Mouse (Mus musculus) MEL (cell line): ENCODE results near the gene Slamf7.

Experiments
- CTCF ChIP-seq, 3 experiments: IDR thresholded peaks in 2 of 3; conservative IDR thresholded peaks in 1 of 3; 2 replicates each; pipeline ENCODE4 v1.5.1; 2011 to 2012; ENCODE audit warnings: low read length in 3 of 3, low read depth in 2 of 3, mild to moderate bottlenecking in 2 of 3, improper control_type of control experiment in 1 of 3, inconsistent platforms in 1 of 3, mixed read lengths in 1 of 3, moderate library complexity in 1 of 3; ENCODE audit not compliant: control insufficient read depth in 1 of 3, insufficient read depth in 1 of 3, poor library complexity in 1 of 3, severe bottlenecking in 1 of 3
- MYB ChIP-seq: IDR thresholded peaks from 2 replicates; pipeline ENCODE4 v1.6.1; 2011; ENCODE audit warnings: mild to moderate bottlenecking, low read depth, low read length, improper control_type of control experiment

DNA sequence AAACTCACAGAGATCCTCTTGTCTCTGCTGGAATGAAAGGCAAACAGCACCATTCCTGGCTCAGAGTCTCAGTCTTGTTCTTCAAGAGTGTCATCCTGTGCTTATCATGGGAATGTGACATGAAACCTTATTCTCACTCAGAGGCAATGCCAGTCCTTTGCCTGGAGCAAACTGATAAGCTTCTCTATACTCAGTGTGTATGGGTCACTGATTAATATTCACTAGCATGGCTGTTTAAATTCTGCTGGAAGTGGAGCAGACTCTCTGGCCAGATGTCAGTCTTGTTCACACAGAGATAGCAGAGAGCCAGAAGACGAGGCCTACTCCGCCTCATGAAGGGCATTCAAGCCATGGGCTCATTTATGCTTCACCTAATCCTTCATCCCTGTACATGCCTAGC is 68.3 kb downstream of the Slamf7 start:
- TF ChIP-seq CTCF (IDR thresholded peaks at IDR 0.05 in 2 of 3, conservative IDR thresholded peaks at IDR 0.05 in 1 of 3; ENCODE audit: control insufficient read depth in 1 of 3, insufficient read depth in 1 of 3, low read depth in 2 of 3, low read length in 3 of 3, poor library complexity in 1 of 3, severe bottlenecking in 1 of 3) (no peak), MYB (no peak)
